Mouse (Mus musculus) pancreas, adult 10 weeks (tissue): ENCODE results near the gene Ces1g. TPM values are rescaled to one million over a fixed set of nuclear protein-coding genes. Genes with fewer than 3 reads are reported as not detected.

Source experiments
- polyA plus RNA-seq: library from polyadenylated mRNA; stranded (reverse); fragments of 350-450 nt; fragmentation: Illumina TruSeq; extraction: RNeasy Lipid Tissue Mini Kit (QIAGEN cat#74804); gene quantifications from one replicate; pipeline ENCODE4 v1.2.3, GENCODE M21; 2015; ENCODE audit warnings: low read depth, low replicate concordance; ENCODE audit not compliant: insufficient read depth

Gene Ces1g
- polyA plus RNA-seq = not detected

DNA sequence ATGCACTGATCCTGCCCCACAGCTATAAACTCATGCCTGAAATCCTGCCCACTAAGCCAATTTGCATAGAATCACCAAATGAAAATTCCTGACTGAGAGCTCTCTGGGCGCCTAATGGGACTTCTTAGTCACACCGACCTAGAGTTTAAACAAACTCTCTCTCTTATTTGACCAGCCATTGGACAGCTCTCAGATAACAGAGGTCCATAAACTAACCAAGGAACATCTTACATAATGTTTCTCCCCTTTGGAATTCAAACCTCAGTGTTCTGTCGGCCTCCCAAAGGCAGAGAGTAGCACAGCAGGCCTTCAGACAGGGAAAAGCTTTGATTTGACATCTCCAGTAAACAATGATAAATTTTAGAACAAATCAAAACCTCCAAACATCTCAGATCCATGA, at the start of gene Ces1g:
Gene Ces1g (minus strand): TSS at position 102 of the 400 bp plus-strand sequence.

GRCm38 (mm10) chr8:93379625-93380024, 42.5 kb upstream of the Ces1g start, which contains the start of gene Ces1h:
TSS of gene Ces1h (minus strand) at chr8:93379725.

DNA sequence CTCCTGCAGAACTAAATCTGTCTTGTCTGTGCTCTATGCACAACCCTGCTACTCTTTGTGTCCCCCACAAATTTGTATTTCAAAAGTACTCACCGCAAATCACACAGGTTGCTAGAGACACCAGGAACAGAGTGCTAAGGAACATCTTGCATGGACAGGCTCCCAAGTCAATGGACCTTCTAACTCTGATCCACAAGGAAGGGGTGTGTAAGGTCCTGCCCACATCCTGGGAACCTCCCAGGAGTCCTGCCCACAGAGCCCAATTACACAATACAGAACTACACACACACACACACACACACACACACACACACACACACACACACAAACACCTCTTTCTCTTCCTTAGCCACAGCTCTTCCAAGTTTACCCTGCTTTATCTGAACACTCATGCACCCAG, 57.6 kb downstream of the Ces1g start, which contains the start of gene Ces1f:
Gene Ces1f (minus strand): TSS at position 192 of the 400 bp plus-strand sequence.

Other genes with a start within 250 kb of the Ces1g start
- not detected for gene Ces1c, start 206.0 kb downstream of the Ces1g start, polyA plus RNA-seq
- 51.5 TPM for gene Ces1d, start 139.5 kb downstream of the Ces1g start, polyA plus RNA-seq
- gene Ces1e, start 107.7 kb downstream of the Ces1g start, polyA plus RNA-seq = 8.5 TPM
- gene Ces1f, start 57.6 kb downstream of the Ces1g start, polyA plus RNA-seq = 2.4 TPM
- not detected for gene Ces1h, start 42.4 kb upstream of the Ces1g start, polyA plus RNA-seq
- 1.1 TPM for gene Ces5a, start 198.5 kb upstream of the Ces1g start, polyA plus RNA-seq